Mouse (Mus musculus) G1E (cell line): ENCODE results near the gene Cercam.

Source experiments
- CTCF ChIP-seq: IDR thresholded peaks from 2 replicates; pipeline ENCODE4 v1.5.1; 2012; ENCODE audit warnings: low read depth, low read length, inconsistent platforms, mixed read lengths
- GATA1 ChIP-seq: IDR thresholded peaks from 2 replicates; pipeline ENCODE4 v1.6.1; 2012; ENCODE audit warnings: borderline replicate concordance, low read length, inconsistent platforms, mixed read lengths
- GATA2 ChIP-seq: IDR thresholded peaks from 2 replicates; pipeline ENCODE4 v1.6.1; 2012; ENCODE audit warnings: low read depth, low read length, inconsistent platforms, borderline replicate concordance
- POLR2AphosphoS5 ChIP-seq: IDR thresholded peaks from 2 replicates; pipeline ENCODE4 v1.6.1; 2012; ENCODE audit warnings: low read depth, low read length, inconsistent platforms; ENCODE audit not compliant: insufficient replicate concordance
- TAL1 ChIP-seq: conservative IDR thresholded peaks from 2 replicates; pipeline ENCODE4 v1.6.1; 2012; ENCODE audit warnings: low read depth, low read length, inconsistent platforms, mixed read lengths

DNA sequence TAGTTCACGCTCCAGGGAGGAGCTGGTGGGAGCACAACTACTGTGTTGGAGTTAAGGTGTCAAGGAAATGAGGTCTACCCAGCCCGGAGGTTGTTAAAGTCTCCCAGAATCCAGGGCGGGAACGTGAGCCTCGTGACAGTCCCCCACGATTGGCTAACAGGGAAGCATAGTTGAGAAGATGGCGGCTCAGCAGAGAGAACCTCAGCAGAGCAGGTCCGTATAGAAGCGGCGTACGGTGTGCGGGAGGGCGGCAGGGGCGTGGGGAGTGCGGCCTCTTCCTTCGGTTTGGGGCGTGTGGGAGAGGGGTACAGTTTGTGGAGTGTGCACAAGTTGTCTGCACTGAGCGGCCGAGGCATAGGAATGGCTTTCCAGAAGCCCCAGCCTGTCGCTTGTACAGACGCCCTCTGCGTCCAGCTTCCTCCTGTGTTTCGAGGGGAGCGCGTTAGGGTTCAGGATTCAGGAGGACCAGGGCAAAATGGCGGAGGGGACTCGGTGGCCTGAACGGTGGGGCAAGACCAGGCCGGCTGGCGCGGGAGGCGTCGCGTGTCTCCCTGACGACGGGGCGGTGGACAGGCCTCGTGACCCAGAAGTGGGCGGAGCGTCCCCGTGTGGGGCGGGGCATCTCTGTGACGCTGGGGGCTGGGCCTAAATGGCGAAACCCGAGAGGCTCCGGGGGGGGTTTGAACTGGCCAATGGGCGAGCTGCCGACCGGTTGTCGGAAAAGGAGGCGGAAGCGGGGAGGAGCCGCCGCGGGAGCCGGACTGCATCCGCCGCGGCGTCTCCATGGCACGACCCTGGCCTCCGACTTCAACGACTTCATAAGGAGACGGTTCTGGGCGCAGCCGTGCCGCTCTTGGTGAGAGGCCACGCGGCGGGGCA, 20.3 kb downstream of the Cercam start, which contains the start of gene Odf2:
- TF ChIP-seq CTCF (no peak), TAL1 (no peak), POLR2AphosphoS5 (no peak), GATA2 (no peak), GATA1 (no peak)
